Mouse (Mus musculus): ENCODE measurements around the gene Ash1l. TPM values are rescaled to one million over a fixed set of nuclear protein-coding genes. Genes with fewer than 3 reads are reported as not detected.
A peak's percentile ranks its signal among the peaks of the same experiment; 100 is the strongest.

Gene Ash1l
- total and polyA plus RNA-seq, 2 experiments from 2014 or later = 10.1 to 17.1 TPM

DNA sequence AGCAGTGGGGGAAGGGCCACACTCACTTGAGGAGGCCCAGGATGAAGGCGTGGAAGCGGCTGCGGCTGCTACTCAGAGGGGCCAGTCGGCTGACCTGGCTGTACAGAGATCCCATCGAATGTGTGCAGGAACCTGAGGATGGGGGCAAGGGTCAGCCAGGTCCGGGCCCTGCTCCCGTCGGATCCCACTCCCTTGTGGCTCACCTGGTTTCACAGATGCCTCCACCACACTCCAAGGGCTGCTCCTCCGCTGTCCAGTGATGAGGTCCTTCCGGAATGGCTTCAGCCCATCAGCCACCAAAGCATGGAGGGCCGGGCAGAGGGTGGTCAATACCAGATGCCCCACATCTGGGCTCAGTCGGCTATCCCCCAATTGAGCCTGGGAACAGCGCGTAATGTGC, 138.6 kb downstream of the Ash1l start:
- DNase-seq (ENCODE audit: low spot score) (no peak), ATAC-seq (ENCODE audit: insufficient read depth, low read depth) (no peak)
- peaks cover 9% of the 10 kb centered on the region; the same call in 1 of the 2 replicates for H3K4me1 ChIP-seq (ENCODE audit: control insufficient read depth, insufficient read depth)
- H3K4me3 ChIP-seq (ENCODE audit: low read depth, low read length) = peak overlapping the region; percentile 70
- TF ChIP-seq EP300 (IDR thresholded peaks at IDR 0.05; ENCODE audit: low read depth) = no peak
- no peak for TF ChIP-seq CTCF (IDR thresholded peaks at IDR 0.05; ENCODE audit: low read depth)
- H3K27me3 ChIP-seq (ENCODE audit: control insufficient read depth, insufficient read depth, low read length) = peaks cover 27% of the 10 kb centered on the region
- no peaks in the 10 kb centered on the region for H3K9me3 ChIP-seq (replicated peaks; ENCODE audit: control insufficient read depth, low read length)
- H3K36me3 ChIP-seq (replicated peaks; ENCODE audit: control insufficient read depth, insufficient read depth, low read length) = 0 out of 2 replicates have a peak, but pooled peaks cover under 1% of the 10 kb centered on the region
- H3K9ac ChIP-seq (replicated peaks; ENCODE audit: low read depth, low read length) = peak overlapping the region; percentile 59; the same call in 1 of the 2 replicates
- no peak overlapping the region for H3K27ac ChIP-seq (ENCODE audit: low read depth)
- peak overlapping the region; percentile 95 for H3K4me2 ChIP-seq (ENCODE audit: low read depth, low read length)
- 54% methylated on average over 14 of the region's 14 CpGs for WGBS

DNA sequence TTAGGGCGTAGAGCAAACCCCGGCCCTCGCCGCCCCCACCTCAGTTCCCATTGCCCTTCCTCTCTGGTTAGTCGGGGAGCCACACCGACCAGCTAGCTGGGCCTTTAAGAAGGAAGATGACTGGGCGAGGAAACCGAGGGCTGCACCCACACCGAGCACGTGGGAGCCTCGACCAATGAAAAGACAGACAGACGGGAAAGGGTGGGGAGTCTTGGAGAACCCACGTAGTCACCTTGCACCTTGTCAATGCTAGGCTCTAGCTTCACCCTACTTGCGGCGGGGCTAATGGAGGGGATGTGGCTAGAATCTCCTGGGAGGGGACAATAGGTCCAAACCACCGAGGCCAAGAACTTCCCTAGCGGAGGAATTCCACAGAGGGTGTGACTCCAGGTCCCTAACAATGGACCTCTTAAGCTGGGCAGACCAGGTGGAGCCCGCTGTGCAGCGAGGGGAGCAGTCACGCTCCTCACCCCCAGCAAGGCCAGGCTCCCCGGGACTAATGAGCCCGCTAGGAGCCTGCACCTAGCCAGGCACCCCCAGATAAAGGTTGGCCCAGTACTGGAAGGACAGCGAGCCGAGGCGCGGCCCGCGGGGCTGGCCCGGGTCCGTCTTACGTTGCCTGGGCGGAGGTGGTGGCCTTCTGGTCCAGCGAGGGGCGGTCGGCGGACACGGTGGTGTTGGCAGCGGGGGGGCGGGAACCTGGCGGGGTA, 139.6 kb downstream of the Ash1l start:
- TF ChIP-seq EP300 (IDR thresholded peaks at IDR 0.05; ENCODE audit: low read depth) (no peak), CTCF (IDR thresholded peaks at IDR 0.05; ENCODE audit: low read depth) (no peak)
- Histone ChIP-seq H3K27ac (ENCODE audit: low read depth) (peak overlapping the region; percentile 36), H3K9me3 (replicated peaks; ENCODE audit: control insufficient read depth, low read length) (no peaks in the 10 kb centered on the region), H3K4me3 (ENCODE audit: low read depth, low read length) (peak overlapping the region; percentile 70), H3K4me2 (ENCODE audit: low read depth, low read length) (peak overlapping the region; percentile 95), H3K27me3 (ENCODE audit: control insufficient read depth, insufficient read depth, low read length) (peaks cover 27% of the 10 kb centered on the region), H3K9ac (replicated peaks; ENCODE audit: low read depth, low read length) (peak overlapping the region; percentile 59), H3K36me3 (replicated peaks; ENCODE audit: control insufficient read depth, insufficient read depth, low read length) (peaks cover 11% of the 10 kb centered on the region), H3K4me1 (ENCODE audit: control insufficient read depth, insufficient read depth) (peaks cover 9% of the 10 kb centered on the region; the same call in 1 of the 2 replicates)
- under 1% methylated on average over 38 of the region's 40 CpGs for whole genome bisulfite sequencing
- DNase-seq (ENCODE audit: low spot score) (peak; percentile 87), ATAC-seq (ENCODE audit: insufficient read depth, low read depth) (peak; percentile 80)

DNA sequence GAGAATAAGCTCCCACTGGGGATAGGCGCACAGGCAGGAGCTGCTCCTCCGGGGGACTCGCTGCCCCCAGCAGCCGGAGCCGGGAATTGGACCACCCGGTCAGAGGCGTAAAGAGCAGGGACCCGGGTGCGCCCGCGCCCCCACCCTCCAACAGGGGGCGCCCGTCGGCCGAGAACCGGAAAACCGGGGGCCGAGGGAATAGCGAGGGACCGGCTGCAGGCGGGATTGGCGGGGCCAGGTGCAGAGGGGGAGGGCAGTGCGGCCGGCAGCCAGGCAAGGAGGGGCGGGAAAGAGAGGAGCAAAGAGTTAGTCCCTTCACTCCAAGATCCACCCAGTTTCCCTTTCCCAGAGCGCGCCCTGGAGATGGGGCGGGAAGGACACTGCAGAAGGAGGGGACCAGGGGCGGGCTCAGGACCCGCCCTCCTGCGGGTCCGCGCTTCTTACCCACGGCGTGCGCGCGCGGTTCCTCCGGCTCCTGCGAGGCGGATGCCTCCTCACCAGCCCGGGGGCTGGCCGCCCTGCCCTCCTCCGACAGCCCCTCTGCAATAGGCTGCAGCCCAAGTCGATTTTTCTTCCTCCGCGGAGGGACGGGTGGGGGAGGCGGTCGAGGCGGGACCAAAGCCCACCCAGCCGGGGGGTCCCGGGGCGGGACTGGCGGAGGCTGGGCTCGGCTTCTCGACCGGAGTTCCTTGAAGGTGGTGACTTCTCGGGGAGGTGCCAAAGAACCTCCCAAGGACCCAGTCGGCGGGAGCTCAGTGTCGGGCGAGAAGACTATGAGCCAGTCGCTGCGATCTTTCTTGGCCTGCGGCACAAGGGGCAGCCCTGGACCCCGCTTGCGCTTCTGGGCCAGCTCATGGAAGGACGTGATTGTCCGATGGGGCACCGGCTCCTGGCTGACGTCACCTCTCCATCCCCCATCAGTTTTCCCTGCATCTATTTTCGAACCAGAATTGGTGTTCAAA, 140.6 kb downstream of the Ash1l start:
- TF ChIP-seq EP300 (IDR thresholded peaks at IDR 0.05; ENCODE audit: low read depth) = no peak
- peak; percentile 66 for TF ChIP-seq CTCF (IDR thresholded peaks at IDR 0.05; ENCODE audit: low read depth)
- H3K36me3 ChIP-seq (replicated peaks; ENCODE audit: control insufficient read depth, insufficient read depth, low read length) = peaks cover 11% of the 10 kb centered on the region
- H3K4me2 ChIP-seq (ENCODE audit: low read depth, low read length) = peak overlapping the region; percentile 95
- peak overlapping the region; percentile 28; the same call in 1 of the 2 replicates for H3K27ac ChIP-seq (ENCODE audit: low read depth)
- H3K27me3 ChIP-seq (ENCODE audit: control insufficient read depth, insufficient read depth, low read length) = peaks cover 27% of the 10 kb centered on the region
- H3K4me3 ChIP-seq (ENCODE audit: low read depth, low read length) = peak overlapping the region; percentile 70
- WGBS = under 1% methylated on average over 74 of the region's 74 CpGs
- H3K9ac ChIP-seq (replicated peaks; ENCODE audit: low read depth, low read length) = peak overlapping the region; percentile 59
- H3K4me1 ChIP-seq (ENCODE audit: control insufficient read depth, insufficient read depth) = peaks cover 9% of the 10 kb centered on the region; the same call in 1 of the 2 replicates
- ATAC-seq (ENCODE audit: insufficient read depth, low read depth) = peak; percentile 66
- no peaks in the 10 kb centered on the region for H3K9me3 ChIP-seq (replicated peaks; ENCODE audit: control insufficient read depth, low read length)
- DNase-seq (ENCODE audit: low spot score) = peak; percentile 61

DNA sequence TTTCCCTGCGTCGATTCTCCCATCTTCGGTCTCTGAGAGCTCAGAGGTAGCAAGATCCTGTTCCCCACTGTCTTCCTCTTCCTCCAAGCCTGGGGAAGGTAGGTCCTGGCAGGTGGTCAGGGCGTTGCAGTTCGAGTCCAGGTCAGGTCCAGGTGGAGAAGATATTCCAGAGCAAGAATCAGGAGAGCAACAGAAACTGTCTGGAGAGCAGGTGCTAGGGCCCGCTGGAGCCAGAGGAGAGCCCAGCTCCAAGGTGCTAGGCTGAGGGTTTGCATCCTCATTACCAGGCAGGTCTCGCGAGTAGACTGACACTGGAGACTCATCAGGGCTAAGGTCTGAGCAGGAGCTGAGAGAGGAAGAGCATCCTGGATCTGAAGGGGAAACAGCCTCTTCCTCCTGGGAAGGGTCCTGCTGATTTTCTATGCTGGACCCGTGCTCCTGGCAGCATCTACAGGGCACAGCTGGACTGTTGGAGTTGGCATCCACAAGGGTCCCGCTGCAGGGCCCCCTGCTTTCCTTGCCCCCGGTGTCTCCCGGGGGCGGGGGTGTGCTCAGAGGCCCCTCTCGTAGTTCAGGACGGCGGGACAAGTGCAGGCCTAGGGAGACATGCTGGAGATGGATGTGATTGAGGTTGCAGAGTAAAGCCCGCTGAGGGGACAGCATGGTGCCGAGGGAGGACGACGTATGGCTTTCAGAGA, 141.5 kb downstream of the Ash1l start:
- H3K9ac ChIP-seq (replicated peaks; ENCODE audit: low read depth, low read length) = no peak overlapping the region

More for the DNA sequence above, 141.5 kb downstream of the Ash1l start:
- 11% methylated on average over 20 of the region's 20 CpGs for WGBS
- no peak for ATAC-seq (ENCODE audit: insufficient read depth, low read depth)
- TF ChIP-seq EP300 (IDR thresholded peaks at IDR 0.05; ENCODE audit: low read depth) = no peak
- no peak for TF ChIP-seq CTCF (IDR thresholded peaks at IDR 0.05; ENCODE audit: low read depth)
- Histone ChIP-seq H3K4me1 (ENCODE audit: control insufficient read depth, insufficient read depth) (peaks cover 9% of the 10 kb centered on the region; the same call in 1 of the 2 replicates), H3K27ac (ENCODE audit: low read depth) (no peak overlapping the region), H3K4me2 (ENCODE audit: low read depth, low read length) (0 out of 2 replicates have a peak overlapping the region, but pooled peaks have one; percentile 95), H3K4me3 (ENCODE audit: low read depth, low read length) (peak overlapping the region; percentile 70), H3K36me3 (replicated peaks; ENCODE audit: control insufficient read depth, insufficient read depth, low read length) (peaks cover 11% of the 10 kb centered on the region), H3K9me3 (replicated peaks; ENCODE audit: control insufficient read depth, low read length) (no peaks in the 10 kb centered on the region), H3K27me3 (ENCODE audit: control insufficient read depth, insufficient read depth, low read length) (peaks cover 27% of the 10 kb centered on the region)
- DNase-seq (ENCODE audit: low spot score) = no peak

Measured in heart, postnatal 0 days (tissue).